Mouse (Mus musculus) skeletal muscle tissue, adult 2 months (tissue): ENCODE measurements around the gene Olfr65.
A peak's percentile ranks its signal among the peaks of the same experiment; 100 is the strongest.

Experiments
- DNase-seq: peaks from one replicate; pipeline ENCODE4 v3.0.0-alpha.2; 2012; ENCODE audit warnings: low read depth, low spot score

Olfr65 gene

DNA sequence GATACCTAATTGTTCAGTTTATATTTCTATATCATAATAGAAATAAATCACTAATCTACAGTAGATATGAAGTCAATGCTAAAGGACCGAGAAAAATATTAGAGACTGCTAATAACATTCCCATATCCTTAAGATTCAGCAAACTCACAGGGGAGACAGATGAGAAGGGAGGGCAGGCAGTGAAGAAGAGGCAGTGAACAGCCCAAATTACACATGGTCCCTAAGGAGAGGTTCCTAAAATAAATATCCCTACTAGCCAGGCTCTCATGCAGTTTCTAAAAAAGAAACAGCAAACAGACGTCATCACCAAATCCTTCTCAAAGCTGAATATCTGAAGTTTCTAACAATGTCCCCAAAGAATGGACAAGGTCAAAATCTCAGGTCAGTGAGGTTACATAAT, at the start of gene Olfr65:
Gene Olfr65, plus strand, starts transcription at position 301 of the 400 bp plus-strand sequence.
- peak; percentile 0 for DNase-seq

GRCm38 (mm10) chr7:103854669-103855068, 48.6 kb upstream of the Olfr65 start:
- DNase-seq = no peak

- DNase-seq = peak; percentile 22
Observed at GRCm38 (mm10) chr7:103859076-103859475, 44.2 kb upstream of the Olfr65 start.

- DNase-seq = peak; percentile 64
Observed at GRCm38 (mm10) chr7:103860855-103861254, 42.4 kb upstream of the Olfr65 start.

DNA sequence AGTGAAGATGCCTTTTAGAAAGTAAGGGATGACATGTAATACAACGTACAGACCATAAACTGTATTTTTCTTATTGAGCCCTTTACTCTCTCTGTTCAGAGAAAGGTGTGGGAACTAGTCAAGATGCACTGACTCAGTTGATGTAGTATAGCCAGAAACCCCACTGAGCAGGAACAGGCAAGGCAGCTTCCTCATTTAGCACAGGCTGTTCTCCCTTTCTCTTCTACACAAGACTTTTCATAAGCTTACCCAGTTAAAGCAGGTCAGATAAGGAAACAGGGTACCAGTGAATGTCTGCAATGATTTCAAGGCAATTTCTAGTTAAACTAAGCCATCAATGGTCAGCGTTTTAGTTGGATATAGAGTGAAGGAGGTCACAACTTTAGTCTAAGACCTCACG, 41.8 kb upstream of the Olfr65 start:
- DNase-seq = no peak

- peak; percentile 27 for DNase-seq
Observed at GRCm38 (mm10) chr7:103865716-103866115, 37.6 kb upstream of the Olfr65 start.

- peak; percentile 20 for DNase-seq
Observed at GRCm38 (mm10) chr7:103870667-103871066, 32.6 kb upstream of the Olfr65 start.

GRCm38 (mm10) chr7:103873064-103873463, 30.2 kb upstream of the Olfr65 start:
- DNase-seq = no peak

GRCm38 (mm10) chr7:103874451-103874850, 28.8 kb upstream of the Olfr65 start:
- DNase-seq = no peak

GRCm38 (mm10) chr7:103877093-103877492, 26.2 kb upstream of the Olfr65 start:
- no peak for DNase-seq

DNA sequence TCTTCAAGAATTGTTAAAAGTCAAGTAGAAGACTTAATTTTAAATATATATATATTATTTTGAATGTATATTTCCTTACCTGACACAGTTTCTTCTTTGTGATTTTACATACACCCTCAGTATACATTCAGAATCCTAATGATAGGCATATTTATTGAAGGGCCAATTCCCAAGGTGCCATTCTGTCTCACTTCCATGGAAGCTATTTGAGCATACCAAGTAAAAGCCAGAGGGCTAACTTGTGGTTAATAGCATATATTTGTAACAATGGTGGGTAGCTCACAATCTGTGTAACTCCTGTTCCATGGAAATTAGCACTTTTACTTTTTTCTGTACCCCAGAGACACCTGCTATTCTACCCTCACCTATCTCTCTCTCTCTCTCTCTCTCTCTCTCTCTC, 17.1 kb upstream of the Olfr65 start, which contains the start of gene Olfr66:
Gene Olfr66, minus strand, starts transcription at position 101 of the 400 bp plus-strand sequence.
- DNase-seq = no peak

DNA sequence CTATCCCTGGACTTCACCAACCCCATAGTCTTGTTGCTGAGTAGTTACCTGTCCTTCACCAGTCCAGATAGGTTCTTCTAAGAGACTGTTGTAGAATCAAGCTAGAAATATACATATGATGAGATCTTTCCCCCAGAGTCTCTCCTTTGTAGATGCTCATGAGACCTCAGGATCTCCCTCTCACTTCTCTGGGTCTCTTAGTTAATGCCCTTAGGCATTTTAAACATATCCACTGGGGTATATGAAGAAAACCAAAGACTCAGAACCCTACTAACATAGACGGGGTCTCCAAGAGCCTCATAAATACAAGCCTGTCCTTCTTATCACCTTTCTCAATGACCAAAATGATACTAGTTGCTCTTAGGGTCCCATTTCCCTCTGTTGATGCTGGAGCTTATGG, 8.9 kb upstream of the Olfr65 start, which contains the start of gene Olfr64:
Gene Olfr64, minus strand, starts transcription at position 101 of the 400 bp plus-strand sequence.
- no peak for DNase-seq

DNA sequence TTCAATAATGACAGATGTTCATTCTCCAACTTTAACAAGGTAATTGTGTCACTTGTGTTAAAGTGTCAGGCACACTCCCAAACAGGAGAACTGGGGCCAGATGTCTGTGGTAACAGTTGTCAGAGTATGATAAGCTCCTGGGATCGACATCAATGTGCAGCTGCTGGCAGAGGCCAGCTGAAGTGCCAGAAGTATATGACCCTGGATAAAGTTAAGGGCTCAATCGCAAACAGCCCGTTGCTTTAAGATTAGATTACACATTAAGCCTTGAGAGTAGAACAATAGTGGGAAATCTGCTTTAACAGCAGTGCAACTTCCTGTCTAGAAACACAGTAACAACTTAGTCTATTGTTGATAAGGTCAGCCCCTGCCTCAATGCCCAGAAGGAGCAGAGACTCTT, 6.8 kb downstream of the Olfr65 start:
- peak; percentile 3 for DNase-seq

- no peak for DNase-seq
Observed at GRCm38 (mm10) chr7:103912969-103913511, 9.8 kb downstream of the Olfr65 start.

GRCm38 (mm10) chr7:103915338-103915737, 12.1 kb downstream of the Olfr65 start:
- no peak for DNase-seq

- no peak for DNase-seq
Observed at GRCm38 (mm10) chr7:103928525-103928924, 25.2 kb downstream of the Olfr65 start, which contains the start of gene Olfr631. TSS of gene Olfr631 (plus strand) at chr7:103928825.

DNA sequence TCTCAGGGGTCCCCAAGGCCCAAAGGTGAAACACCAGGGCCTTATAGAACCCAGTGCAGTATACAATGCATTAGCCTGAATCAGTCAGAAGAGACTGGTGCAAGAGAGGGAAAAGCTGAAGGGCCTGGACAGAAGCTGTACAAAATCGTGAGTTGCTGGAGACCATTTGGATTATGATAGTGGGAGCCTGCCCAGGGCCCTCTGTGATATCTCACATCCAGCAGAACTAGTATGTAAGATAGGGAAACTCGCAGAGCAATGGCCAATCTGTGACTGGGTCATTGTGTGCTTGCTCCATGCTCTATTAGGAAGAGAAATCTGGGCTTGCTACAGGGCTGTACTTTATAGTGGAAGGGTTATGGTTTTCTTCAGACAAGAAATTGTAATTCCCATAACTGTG, 31.0 kb downstream of the Olfr65 start, which contains the start of gene Olfr632:
Gene Olfr632, plus strand, starts transcription at position 84 of the 400 bp plus-strand sequence.
- no peak for DNase-seq

- DNase-seq = no peak
Observed at GRCm38 (mm10) chr7:103942730-103943129, 39.4 kb downstream of the Olfr65 start.

- no peak for DNase-seq
Observed at GRCm38 (mm10) chr7:103944137-103944536, 40.9 kb downstream of the Olfr65 start, which contains the start of gene Olfr633. TSS of gene Olfr633 (plus strand) at chr7:103944437.
